Mouse (Mus musculus): Measurements from ENCODE around the gene Cds2.
"Not testable (repeated sequence)": the region's sequence is repeated elsewhere in the genome, so short reads cannot be mapped to it uniquely, and the experiment has no call there.

Cds2 gene

DNA sequence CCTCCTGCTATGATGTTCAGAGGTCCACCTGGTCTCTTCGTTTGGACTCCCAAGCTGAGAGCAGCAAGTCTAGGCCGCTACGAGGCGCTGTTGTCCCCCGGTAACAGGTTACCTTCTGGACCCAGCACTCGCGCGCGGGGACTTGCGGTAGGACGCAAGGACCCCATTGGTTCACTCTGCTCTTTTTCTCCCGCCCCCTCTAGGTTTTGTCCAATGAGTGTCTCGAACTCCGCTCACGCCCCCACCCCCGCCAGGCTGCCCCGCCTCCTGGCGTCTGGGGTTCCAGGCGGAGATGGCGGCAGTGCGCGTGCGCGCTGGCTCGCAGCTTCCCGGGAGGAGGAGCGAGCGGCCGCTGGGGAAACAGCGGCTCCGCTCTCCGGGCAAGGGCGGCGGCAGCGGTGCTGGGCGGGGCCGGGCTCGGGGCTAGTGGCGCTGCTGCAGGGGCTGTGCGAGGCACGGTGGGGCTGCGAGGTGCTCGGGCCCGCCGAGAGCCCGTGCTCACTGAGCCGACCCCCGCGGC, at the start of gene Cds2:
Cds2 (plus strand) TSS at position 270 of the 520 bp plus-strand sequence.
- DNase-seq (ENCODE audit: low spot score in 2 of 2), result peak; percentile 99

DNA sequence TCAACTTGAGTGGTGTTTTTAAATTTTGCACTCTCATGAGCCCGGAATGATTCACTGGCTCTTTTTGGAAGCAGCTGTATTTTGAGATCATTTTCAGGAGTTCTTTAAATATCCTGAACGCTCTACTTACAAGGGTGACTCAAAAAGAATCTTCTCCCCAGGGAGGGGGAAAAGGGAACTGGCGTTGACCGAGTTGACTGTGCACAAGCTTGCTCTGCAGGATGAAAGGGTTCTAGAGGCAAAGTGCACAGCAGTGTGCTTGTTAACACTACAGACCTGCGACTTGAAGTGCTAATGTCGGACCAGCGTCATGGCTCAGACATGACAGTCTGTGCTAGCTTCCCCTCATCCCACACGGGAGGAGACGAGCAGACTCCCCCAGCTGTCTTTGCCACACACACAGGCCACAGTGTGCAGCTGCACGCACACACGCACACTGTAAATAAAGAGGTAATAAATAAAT, 41.3 kb upstream of the Cds2 start:
- DNase-seq (ENCODE audit: low spot score in 2 of 2), result peak; percentile 37 to 55

DNA sequence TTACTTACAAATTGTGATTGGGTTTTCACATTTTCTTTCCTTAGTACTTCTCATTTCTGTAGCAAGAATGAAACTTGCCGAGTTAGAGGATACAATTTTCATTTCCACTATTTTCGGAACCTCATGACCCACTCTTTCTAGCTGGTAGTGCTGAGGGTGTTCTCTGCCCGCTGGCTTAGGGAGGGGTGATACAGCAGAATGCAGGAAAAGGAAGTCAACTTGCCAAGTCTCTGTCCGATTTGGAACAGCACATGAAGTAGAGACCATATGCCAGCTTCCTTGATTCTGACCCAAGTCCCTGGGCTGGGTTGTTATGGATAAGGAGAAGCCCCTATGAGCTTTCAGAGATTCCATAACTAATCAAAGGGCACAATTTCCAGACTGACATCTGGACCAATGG, 38.6 kb upstream of the Cds2 start:
- DNase-seq (ENCODE audit: low spot score in 2 of 2), result peak in 1 of 2 experiments; percentile 15

DNA sequence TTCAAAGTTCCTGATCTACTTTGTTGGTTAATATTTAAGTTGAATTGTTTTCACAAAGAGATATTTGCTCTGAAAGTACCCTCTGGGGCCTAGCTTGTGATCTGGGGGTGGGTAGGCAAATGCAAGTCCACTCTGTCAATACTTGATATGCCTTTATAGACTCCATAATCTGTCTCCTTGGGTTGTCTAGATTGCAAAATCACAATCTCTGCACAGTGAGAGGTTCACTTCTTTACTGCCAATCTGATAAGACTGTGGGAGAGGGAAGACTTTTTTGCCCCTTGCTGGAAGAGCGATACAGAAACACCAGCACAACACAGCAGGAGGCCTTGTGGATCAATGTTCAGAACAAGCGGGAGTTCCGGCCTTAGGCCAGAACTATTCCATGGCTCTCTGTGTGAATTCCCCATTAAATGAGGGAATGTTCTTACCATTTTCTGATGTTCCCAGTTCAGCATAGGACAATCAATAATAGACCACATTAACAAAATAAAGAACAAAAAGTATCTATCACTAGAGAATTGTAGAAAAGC, 30.5 kb upstream of the Cds2 start:
- DNase-seq (ENCODE audit: low spot score in 2 of 2), result no peak

DNA sequence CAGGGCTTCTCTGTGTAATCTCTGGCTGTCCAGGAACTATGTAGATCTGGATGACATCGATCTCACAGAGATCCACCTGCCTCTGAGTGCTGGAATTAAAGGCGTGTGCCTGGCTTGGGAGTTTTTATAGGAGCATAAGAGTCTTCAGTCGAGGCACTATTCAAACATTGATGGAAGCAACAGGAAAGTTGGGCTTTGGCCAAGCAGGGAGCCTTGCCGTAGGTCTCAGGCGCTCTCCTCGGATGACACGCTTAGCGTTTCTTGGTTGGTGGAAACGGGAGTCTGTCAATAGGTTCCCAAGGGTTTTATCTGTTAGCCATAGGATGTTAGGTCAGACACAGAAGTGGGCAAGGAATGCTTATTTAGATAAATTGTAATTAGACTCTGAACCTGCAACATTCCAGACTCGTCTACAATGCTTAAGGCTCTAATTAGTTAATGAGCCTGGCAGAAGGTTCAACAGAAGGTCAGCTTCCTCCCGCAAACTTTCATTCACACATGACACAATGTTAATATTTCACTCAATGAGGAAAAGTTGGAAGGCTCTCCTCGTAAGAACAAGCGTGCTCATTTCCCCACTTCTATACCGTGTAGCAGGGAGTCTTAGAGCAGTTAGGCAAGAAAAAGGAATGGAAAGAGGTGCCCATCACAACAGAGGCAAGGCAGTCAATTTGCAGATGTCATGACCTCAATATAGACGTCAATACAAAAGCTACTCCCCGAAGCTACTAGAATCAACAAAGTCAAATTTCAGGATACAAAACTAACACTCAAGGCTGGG, 28.8 kb upstream of the Cds2 start:
- no peak for DNase-seq (ENCODE audit: low spot score in 2 of 2)

DNA sequence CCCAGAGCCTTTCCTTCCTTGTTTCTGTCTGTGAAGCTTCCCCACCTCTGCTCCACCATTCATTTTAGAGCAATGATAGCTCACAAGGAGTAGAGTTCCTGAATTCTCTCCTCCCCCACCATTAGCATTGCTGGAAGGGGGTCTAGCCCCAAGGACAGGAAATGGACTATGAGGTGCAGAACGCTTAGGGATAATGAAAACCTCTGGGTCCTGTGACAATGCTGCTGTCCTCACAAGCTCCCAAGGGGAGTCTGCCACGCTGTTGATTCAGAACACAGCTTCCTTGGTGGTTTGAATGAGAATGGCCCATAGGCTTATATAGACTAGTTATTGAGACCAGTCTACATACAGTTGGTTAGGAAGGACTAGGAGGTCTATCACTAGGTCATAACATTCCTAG, 27.7 kb upstream of the Cds2 start:
- DNase-seq (ENCODE audit: low spot score in 2 of 2), result no peak

DNA sequence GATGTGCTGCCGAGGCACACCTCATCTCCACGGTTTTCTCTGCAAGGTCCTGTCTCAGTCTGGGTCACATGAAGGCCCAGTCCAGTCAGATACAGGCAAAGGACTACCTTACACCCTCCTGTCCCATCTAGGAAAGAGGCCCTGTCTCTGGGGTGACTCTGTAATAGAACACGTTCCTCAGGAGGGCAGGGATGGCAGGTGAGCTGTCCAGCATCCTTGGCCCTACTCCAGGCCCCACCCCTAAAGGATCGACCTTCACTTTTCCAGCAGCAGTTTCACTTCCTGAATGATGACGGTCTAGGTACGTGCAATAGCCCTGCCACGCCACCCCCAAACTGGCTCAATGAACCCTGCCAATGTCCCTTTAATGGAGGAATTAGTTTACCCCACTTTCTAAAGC, 27.0 kb upstream of the Cds2 start:
- DNase-seq (ENCODE audit: low spot score in 2 of 2), result no peak

DNA sequence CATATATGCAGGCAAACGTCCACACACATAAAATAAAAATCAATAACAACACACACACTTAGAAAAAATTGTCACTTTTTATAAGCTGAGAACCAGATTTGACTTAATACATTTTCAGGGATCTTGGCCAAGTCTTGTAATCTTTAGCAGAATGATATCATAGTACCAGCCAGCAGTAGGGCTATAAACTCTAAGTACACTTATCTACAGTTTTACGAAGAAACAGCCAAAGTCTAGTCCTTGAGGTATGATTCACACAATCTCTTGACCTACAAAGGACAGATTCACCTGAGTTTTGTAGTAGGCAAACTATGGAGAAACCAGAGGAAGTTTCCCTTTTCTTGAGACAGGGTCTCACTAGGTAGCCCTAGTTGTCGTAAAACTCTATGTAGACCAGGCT, 23.5 kb upstream of the Cds2 start:
- not testable (repeated sequence) for DNase-seq (ENCODE audit: low spot score in 2 of 2)

DNA sequence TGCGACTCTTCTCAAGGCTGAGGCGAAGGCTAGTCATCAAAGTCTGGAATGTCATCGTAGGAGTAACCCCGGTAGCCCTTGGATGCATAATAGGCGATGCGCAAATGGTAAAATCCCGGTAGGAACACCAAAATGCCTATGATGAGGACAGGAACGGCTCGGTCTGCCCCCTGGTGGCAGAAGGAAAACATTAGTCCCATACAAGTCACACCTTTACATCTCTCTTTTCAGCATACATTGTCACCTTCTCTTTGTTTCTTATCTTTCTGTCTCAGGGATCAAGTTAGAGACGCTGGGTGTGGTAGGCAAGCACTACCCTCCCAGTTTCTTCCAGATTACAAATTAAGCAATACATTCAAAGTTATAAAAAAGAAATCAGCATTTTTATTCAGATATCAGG, 22.5 kb upstream of the Cds2 start:
- peak; percentile 57 to 76 for DNase-seq (ENCODE audit: low spot score in 2 of 2)

DNA sequence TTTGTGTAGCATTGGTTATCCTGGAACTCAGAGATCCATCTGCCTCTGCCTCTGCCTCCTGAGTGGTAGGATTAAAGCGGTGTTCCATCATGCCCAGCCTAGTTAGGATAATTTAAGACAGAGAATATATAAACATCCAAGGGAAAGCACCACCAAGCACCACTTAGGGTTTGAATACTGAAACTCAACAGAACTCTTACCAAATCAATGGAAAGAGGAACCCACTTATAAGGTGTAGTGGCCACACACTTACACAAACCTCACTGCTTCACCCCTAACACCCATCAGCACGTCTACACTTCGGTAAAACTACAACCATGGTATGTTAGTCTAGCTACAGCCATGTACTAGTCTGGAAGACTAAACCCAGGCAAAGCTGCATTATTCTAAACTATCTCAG, 19.6 kb upstream of the Cds2 start:
- no peak for DNase-seq (ENCODE audit: low spot score in 2 of 2)

DNA sequence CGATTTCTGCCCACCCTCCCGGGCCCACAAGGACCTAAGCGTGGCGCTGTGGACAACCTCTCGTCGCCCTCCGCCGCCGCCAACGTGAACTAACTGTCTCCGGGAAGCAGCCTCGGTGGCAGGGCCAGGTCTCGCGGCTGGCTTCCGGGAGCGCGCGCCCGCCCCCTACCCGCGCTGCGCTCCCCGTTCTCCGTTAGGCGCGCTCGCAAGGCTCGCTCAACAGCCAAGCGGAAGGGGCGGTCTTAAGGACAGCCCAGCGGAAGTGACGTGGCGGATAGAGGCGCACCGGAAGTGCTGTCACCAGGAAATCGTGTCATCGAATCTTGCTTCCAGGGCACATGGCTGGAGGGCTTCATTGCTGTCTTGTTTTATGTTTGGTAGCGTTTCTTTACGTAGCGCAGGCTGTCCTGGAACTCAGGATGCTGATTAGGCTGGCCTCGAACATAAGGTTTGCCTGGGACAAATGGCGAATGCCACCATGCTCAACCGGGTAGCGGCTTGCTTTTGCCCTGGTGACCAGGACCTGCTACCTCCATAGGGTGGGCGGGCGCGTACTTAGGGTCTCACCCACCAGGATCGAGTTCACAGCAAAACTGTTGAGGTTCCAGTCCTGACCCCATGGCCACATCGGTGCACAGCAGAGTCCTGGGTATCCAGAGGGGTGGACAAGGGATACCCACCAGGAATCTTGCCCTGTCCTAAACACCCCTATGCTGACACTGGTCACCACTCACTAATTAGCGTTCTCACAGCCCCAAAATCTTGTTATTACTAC, 15.2 kb upstream of the Cds2 start, which contains the start of gene Tmem230:
Tmem230 (minus strand) TSS at position 269 of the 775 bp plus-strand sequence.
- peak; percentile 92 to 97 for DNase-seq (ENCODE audit: low spot score in 2 of 2)

DNA sequence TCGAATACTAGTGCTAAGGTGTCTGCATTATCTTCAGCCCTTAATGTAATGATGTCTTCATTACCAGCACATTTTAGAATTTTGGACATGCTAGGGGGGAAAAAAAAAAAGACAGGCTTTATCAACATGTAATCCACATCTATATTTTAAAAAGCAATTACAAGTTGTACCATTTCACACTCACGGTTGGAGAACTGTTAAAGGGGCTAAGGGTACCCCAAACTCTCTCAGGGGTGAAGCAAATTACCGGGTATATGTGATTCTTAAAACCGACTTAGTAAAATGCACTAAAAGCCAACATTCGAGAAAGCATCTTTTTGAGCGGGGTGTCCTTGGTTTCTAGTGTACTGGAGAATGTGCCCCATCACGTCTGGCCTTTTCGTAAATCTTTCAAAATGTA, 11.0 kb upstream of the Cds2 start:
- DNase-seq (ENCODE audit: low spot score in 2 of 2), result no peak

DNA sequence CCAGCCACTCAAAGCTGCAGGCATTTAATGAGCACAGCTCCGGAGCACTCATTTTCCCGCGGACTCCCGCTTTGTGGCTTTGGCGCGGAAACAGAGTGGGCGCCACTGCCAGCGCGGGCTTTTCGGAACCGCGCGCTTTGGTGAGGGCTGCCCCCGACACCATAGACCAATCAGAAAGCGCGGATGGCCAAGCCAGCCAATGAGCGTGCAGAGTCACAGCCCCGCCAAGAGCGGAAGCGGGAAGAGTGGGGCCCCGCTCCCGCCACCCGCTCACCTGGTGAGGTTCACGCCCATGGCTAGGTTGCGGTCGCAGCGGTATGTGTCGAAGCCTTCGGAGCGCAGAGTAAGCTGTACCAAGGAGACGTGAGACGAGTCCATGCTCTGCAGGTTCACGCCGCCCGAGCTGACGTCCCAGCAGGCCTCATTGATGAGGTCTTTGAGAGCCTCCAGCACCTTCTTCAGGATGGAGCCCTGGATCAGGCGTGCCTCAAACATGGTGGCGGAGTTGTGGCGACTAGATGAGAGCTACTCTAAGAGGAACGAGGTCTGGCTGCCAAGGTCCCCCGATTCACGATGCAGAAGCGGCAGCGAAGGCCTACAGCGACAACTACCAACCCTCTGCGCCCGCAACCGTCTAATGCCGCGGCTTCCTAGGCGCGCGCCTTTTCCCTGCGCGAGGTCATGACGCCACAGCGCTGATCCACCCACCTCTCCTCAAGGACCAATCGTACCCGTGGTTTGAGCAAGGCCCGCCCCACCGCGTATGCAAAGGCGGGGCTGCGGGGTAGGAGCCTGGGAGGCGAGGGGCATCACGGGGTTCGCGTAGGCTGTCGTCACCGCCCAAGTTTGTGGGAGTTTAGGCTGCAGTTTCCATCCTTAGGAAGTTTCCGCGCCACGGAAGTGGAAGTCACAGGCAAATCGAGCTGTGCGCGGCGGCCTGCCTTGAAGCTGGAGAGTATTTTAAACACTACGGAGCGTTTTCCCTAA, 10.1 kb upstream of the Cds2 start, which contains the start of gene Pcna:
Pcna (minus strand) TSS at position 773 of the 987 bp plus-strand sequence.
- DNase-seq (ENCODE audit: low spot score in 2 of 2), result peak; percentile 93 to 97

DNA sequence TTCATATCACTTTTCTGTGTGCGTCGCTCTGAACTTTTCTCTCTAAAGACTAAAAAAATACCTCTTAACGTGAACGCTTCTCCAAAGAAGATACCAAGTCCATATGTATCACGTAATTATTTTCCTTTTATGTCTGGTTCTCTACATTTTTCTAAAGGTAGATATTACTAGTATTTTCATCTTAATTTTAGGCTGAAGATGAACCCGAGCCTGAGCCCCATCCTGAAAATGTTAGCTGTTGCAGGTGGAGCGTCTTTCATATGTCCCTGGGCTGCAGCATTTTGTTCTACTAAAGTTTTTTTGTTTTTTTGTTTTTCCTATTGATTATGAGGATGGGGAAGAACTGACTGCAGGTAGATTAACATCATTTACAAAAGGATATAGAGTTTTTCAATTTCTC, 9.3 kb upstream of the Cds2 start:
- DNase-seq (ENCODE audit: low spot score in 2 of 2), result no peak

DNA sequence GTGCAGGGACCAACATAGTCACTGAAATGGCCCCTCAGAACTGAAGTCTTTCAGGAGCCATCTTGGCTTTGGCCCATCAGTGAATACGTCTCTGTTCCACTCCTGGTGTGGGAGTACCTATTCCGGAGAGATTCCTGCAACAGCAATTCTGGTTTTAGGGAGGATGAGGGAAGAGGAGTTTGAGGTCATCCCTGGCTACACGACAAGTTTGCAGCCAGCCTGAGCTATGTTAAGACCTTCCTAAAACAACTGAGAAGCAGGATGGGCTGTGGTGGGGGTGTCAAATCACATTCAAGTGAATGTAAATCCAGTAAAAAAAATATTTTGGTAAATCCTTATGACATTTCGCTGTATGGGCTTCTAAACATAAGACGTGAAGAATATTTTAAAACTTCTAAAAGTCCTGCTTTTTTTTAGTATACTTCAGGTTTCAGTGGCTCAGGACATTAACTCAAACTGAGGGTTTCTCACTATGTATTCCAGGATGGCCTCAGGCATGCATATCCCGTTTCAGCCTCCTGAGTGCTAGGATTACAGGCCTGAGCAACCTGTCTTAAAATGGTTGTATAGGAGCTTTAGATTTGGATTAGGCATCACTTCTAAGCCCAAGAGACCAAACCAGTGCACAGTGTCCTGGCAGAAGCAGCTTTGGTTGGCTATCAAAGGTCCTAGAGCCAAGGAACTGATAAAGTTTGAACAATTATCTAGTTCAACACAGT, 5.4 kb upstream of the Cds2 start:
- DNase-seq (ENCODE audit: low spot score in 2 of 2), result peak in 1 of 2 experiments; percentile 22

DNA sequence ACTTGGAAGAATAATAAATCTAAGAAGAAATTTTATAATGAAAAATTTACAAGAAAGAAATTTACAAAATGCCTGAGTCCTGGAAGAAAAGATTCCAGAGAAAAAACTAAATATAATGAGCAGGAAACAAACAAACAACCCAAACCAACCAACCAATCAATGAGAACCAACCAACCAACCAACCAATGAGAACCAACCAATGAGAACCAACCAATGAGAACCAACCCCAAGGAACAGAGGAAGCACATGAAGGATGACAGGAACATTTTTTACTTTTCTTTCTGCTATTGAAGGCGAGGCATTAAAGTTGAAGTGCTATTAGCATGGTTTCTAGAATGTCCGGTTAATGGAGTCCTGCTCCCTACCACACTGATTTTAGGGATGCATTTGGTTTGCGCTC, 2.3 kb upstream of the Cds2 start:
- DNase-seq (ENCODE audit: low spot score in 2 of 2), result no peak

DNA sequence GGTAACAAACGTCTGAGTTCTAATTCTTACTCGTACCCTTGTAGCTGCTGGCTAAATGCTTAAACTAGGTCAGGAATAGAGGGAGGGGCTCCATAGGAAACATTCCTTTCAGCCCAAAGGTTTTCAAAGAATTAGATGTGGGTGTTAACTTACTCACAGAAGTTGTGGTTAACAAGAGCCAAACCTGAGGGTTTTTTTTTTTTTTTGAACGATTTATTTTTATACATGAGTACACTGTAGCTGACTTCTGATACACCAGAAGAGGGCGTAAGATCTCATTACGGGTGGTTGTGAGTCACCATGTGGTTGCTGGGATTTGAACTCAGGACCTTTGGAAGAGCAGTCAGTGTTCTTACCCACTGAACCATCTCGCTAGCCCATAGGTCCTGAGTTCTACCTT, 773 bp upstream of the Cds2 start:
- no peak for DNase-seq (ENCODE audit: low spot score in 2 of 2)

DNA sequence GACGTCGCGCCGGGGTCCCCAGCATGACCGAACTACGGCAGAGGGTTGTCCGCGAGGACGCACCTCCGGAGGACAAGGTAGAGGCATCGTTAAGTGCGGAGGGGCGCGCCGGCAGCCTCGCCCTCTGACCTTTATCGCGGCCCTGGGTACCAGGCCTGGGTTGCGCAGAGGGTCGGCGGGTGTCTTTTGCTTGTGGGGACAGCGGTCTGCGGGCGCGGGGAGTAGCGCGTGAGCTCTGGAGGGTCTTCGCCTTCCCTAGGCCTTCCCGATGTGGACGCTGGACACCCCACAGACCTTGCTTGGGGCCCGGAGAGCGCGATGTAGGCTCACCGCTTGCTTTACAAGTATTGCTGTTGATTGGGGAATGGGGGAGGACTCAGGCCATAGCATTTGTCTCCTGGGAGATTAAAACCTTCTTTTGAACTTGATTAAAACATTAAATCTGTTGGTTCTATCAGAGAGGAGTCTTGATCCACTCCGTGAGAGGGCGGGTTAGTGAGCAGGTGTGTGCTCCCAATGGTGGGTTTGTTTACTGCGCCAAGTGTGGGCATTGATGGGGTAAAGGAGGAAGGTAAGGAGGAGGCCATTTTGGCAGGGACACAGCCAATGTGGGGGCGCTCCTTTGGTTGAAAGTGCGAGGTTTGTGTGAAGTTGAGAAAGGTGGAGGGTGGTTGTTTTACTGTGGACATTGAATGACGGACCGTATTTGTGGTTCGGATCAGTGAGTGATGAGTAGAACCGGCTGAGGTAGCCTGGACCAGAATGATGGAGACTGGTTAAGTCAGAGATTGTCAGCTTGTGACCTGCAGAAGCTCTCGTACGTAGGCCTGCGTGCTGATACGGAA, 695 bp downstream of the Cds2 start:
- peak in 1 of 2 experiments; percentile 59 for DNase-seq (ENCODE audit: low spot score in 2 of 2)

DNA sequence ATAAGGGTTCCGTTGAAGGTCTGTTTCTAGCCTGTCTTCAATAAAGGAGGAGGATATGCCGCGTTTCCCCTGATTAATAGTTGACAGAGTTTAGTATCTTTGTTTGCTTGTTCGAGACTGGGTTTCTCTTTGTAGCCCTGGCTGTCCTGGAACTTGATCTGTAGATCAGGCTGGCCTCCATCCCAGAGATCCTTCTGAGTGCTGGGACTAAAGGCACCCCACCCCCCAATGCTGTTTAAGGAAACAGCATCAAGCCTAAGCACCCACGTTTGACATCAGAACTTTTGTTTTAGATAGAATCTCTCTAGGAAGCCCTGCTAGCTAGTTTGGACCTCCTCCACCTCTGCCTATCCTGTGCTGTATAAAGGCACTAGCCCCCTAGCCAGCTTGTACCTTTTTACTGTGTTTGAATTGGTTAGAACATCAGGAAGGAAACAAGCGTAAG, 1.3 kb downstream of the Cds2 start:
- no peak for DNase-seq (ENCODE audit: low spot score in 2 of 2)
